Mouse (Mus musculus): ENCODE results near the gene Ahnak2.
A peak's percentile ranks its signal among the peaks of the same experiment; 100 is the strongest.

The Ahnak2 gene

GRCm38 (mm10) chr12:112797672-112798331, 4.7 kb downstream of the Ahnak2 start:
- DNase-seq (ENCODE audit: low read depth in 1 of 2, low spot score in 2 of 2) = no peak

- DNase-seq (ENCODE audit: low read depth in 1 of 2, low spot score in 2 of 2) = no peak
Observed at GRCm38 (mm10) chr12:112796551-112797510, 5.6 kb downstream of the Ahnak2 start.

DNA sequence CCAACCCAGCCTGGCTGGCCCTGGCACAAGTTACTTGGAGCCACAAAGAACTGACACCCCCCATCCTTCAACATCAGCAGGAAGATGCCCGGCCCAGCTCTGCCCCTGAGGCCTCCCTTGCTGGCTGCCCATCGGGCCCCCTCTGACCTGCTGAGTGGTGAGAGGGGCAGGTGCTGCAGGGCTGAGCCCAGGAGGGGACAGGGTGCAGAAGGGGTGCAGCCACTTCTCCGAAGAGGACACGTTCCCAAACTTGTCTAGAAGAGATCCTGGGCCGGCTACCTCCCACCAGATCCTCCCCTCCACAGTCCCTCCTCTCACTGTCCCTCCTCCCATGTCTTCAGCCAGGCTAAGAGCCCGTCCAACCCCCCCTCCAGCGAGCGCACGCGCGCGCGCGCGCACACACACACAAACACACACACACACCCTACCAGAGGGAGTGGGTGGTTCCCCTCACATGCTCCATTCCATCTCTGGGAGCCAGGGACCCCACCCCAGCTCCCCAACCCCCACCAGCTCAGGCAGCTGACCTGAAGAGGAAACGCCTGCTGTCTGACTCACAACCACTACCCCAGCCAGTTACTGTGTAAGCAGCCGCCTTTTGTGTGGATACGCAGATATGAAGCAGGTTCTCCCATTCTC, 6.9 kb downstream of the Ahnak2 start:
- peak in 1 of 2 experiments; percentile 27 for DNase-seq (ENCODE audit: low read depth in 1 of 2, low spot score in 2 of 2)

DNA sequence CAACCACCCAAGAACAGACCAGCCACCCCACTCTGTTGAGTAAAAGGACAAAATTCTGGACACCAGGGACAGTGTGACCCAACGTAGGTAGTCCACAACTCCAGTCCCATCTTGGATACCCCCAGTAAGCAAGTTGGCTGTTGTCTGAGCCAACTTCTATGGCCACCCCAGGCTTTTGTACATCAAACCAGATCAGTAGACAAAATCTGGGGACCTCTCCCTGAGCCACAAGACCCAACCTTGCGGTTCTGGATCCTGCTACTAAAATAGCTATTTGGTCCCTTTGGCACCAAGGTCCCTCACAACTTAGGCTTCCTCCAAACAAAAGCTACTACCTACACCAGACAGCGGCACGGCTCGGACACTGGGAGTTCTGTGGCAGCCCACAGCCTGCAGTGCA, 7.5 kb downstream of the Ahnak2 start:
- no peak for DNase-seq (ENCODE audit: low read depth in 1 of 2, low spot score in 2 of 2)

- DNase-seq (ENCODE audit: low read depth in 1 of 2, low spot score in 2 of 2) = no peak
Observed at GRCm38 (mm10) chr12:112794356-112794816, 8.1 kb downstream of the Ahnak2 start.

- DNase-seq (ENCODE audit: low read depth in 1 of 2, low spot score in 2 of 2) = no peak
Observed at GRCm38 (mm10) chr12:112793601-112794355, 8.7 kb downstream of the Ahnak2 start.

GRCm38 (mm10) chr12:112791026-112791425, 11.4 kb downstream of the Ahnak2 start:
- no peak for DNase-seq (ENCODE audit: low read depth in 1 of 2, low spot score in 2 of 2)

GRCm38 (mm10) chr12:112774481-112774880, 28.0 kb downstream of the Ahnak2 start:
- peak in 1 of 2 experiments; percentile 0 for DNase-seq (ENCODE audit: low read depth in 1 of 2, low spot score in 2 of 2)

DNA sequence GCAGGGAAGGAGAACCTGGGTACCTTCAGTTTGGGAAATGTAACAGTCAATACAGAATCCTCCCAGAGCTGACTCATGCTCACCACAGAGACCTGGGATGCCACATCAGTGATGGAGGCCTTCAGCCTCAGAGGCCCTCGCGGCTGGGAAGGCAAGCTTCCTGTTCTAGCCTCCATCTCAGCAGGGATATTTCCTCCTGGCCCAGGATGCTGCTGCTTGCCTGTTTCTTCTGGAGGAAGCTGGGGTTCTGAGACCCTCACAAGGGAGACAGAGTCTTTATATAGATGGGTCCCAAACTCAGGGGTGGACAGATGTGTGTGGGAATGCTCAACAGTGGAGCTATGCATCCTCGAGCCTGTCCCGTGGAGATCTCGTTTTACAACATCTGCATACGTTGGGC, 28.4 kb downstream of the Ahnak2 start:
- DNase-seq (ENCODE audit: low read depth in 1 of 2, low spot score in 2 of 2) = peak in 1 of 2 experiments; percentile 0

DNA sequence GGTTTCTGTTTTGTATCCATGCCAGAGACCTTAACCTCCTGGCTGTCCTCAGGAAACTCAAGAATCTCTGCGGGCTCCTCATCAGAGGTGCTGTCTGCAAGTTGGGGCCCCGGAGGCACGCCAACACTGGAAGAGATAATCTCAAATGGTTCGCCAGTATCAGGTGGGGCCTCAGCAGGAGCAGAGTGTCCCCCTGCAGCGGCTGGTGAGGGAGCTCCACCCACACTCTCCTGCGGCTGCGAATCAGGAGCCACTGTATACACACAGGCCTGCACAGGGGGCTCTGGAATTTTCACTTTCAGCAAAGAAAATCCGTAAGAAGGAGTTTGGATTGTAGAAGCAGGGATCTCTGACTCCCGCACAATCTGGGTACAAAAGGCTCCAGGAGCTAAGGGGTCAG, 29.1 kb downstream of the Ahnak2 start:
- no peak for DNase-seq (ENCODE audit: low read depth in 1 of 2, low spot score in 2 of 2)

DNA sequence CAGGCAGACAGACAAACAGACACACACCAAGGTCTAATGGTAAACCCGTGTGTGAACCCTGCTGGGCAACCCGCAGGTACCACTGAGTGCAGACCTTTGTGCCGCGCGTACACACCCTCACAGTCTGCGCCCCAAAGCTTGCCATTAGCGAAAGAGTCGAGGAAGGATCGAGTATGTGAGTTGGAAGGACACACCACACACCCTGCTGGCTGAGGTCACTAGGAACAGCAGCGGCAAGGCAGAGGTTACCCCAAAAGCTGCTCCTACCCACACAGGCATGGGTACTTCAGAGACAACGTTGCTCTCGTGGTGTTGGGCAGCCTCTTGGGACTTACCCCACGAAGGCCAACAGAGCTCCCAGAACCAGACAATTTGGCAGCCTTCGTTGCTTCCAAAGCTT, 30.2 kb downstream of the Ahnak2 start:
- DNase-seq (ENCODE audit: low read depth in 1 of 2, low spot score in 2 of 2) = peak in 1 of 2 experiments; percentile 1

DNA sequence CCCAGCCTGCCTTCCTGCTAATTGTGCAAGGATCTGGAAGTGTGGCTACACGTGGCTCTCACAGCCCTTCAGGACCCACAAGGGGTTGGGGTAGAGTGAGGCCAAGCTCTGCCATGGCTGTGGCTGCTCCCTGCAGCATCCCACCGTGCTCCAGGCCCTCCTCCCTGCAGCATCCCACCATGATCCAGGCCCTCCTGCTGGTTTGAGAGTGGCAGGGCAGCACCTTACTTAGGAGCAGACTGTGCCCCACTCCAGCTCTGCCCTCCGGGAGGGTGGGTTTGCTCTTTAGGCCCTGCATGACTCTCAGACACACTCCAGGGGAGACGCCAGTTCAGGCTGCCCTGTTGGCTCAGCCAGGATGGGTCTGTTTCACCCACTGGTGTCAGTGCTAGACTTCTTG, 32.1 kb downstream of the Ahnak2 start:
- DNase-seq (ENCODE audit: low read depth in 1 of 2, low spot score in 2 of 2) = peak in 1 of 2 experiments; percentile 0

GRCm38 (mm10) chr12:112769751-112770150, 32.7 kb downstream of the Ahnak2 start:
- DNase-seq (ENCODE audit: low read depth in 1 of 2, low spot score in 2 of 2) = no peak

DNA sequence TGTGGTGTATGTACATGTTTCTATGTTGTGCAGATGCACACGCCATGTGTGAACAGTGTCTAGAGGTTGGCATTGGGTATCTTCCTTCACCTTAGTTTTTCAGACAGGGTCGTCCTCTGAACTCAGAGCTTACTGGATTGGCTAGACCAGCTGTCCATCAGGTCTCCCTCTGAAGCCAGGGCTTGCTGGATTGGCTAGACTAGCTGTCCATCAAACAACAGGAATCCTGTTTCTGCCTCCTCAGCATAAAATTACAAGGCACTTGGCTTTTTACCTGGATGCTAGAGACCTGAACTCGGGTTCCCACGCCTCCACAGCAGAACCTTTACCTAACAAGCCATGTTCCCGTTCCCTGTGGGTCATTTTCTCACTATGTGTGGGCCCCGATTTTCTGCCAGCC, 33.4 kb downstream of the Ahnak2 start:
- DNase-seq (ENCODE audit: low read depth in 1 of 2, low spot score in 2 of 2) = peak in 1 of 2 experiments; percentile 1

GRCm38 (mm10) chr12:112768166-112768565, 34.3 kb downstream of the Ahnak2 start:
- peak in 1 of 2 experiments; percentile 1 for DNase-seq (ENCODE audit: low read depth in 1 of 2, low spot score in 2 of 2)

- no peak for DNase-seq (ENCODE audit: low read depth in 1 of 2, low spot score in 2 of 2)
Observed at GRCm38 (mm10) chr12:112767036-112767890, 35.2 kb downstream of the Ahnak2 start.

DNA sequence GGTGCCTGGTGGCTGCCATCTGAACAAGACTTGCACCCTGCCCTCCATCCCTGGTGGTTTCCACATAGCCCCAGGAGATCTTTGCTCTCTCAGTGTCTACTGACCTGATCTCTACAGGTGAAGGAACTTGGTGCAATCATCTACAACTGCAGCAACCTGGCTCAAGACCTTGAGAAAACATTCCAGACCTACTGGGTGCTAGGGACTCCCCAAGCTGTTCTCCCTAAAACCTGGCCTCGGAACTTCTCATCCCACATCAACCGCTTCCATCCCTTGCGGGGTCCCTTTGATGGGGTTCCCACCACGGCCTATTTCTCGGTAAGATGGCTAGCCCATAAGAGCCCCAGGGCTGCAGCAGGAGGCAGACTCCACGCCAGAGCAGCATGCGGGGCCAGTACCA, 35.9 kb downstream of the Ahnak2 start:
- DNase-seq (ENCODE audit: low read depth in 1 of 2, low spot score in 2 of 2) = peak in 1 of 2 experiments; percentile 0

GRCm38 (mm10) chr12:112764991-112765390, 37.5 kb downstream of the Ahnak2 start:
- DNase-seq (ENCODE audit: low read depth in 1 of 2, low spot score in 2 of 2) = peak in 1 of 2 experiments; percentile 1

GRCm38 (mm10) chr12:112764141-112764540, 38.3 kb downstream of the Ahnak2 start:
- DNase-seq (ENCODE audit: low read depth in 1 of 2, low spot score in 2 of 2) = peak in 1 of 2 experiments; percentile 0

- no peak for DNase-seq (ENCODE audit: low read depth in 1 of 2, low spot score in 2 of 2)
Observed at GRCm38 (mm10) chr12:112763176-112763575, 39.3 kb downstream of the Ahnak2 start.
